Mouse (Mus musculus) stomach, embryonic 15.5 days (tissue): ENCODE data around the gene Itpk1. TPM values are rescaled to one million over a fixed set of nuclear protein-coding genes. Genes with fewer than 3 reads are reported as not detected.

ENCODE experiments used
- ATAC-seq: fragments of 200-750 bp; cut with Nextera tagmentation; 2 replicates; pipeline ENCODE4 v1.8.0; 2017; ENCODE audit warnings: low read depth, moderate number of reproducible peaks, moderate TSS enrichment; ENCODE audit not compliant: insufficient read depth, low FRiP score
- H3K27ac ChIP-seq: fragments of 300-500 bp; sonication (generic); 2 replicates; pipeline ENCODE4 v1.5.1; 2015; ENCODE audit warnings: mild to moderate bottlenecking, inconsistent platforms
- H3K27me3 ChIP-seq: fragments of 300-500 bp; sonication (generic); replicated peaks from 2 replicates; pipeline ENCODE4 v1.6.1; 2015; ENCODE audit warnings: inconsistent platforms
- H3K36me3 ChIP-seq: fragments of 300-500 bp; sonication (generic); 2 replicates; pipeline ENCODE4 v1.6.1; 2015; ENCODE audit warnings: inconsistent platforms
- H3K4me1 ChIP-seq: fragments of 300-500 bp; sonication (generic); 2 replicates; pipeline ENCODE4 v1.6.1; 2015; ENCODE audit warnings: inconsistent platforms
- H3K4me2 ChIP-seq: fragments of 300-500 bp; sonication (generic); 2 replicates; pipeline ENCODE4 v1.6.1; 2015; ENCODE audit warnings: mild to moderate bottlenecking, inconsistent platforms
- H3K4me3 ChIP-seq: fragments of 300-500 bp; sonication (generic); replicated peaks from 2 replicates; pipeline ENCODE4 v1.5.1; 2015; ENCODE audit warnings: inconsistent platforms
- H3K9ac ChIP-seq: fragments of 300-500 bp; sonication (generic); 2 replicates; pipeline ENCODE4 v1.6.1; 2015; ENCODE audit warnings: inconsistent platforms
- H3K9me3 ChIP-seq: fragments of 300-500 bp; sonication (generic); 2 replicates; pipeline ENCODE4 v1.6.1; 2016; ENCODE audit warnings: inconsistent platforms
- WGBS: fragments of 180-500 bp; shearing (Covaris S2); methylation state at CpG from one replicate; pipeline ENCODE4 v1.1.7; 2015; 5-methylcytosine and 5-hydroxymethylcytosine counted together
- polyA plus RNA-seq: library from polyadenylated mRNA; unstranded; fragments of >200 nt; fragmentation: Nextera tagmentation; extraction: Ambion mirVana; gene quantifications from 2 replicates; pipeline ENCODE4 v1.2.1, GENCODE M21; 2015

Itpk1 gene
- polyA plus RNA-seq, 1 experiment from 2014 or later: 20.1 TPM

- 72% methylated on average over 5 of the region's 5 CpGs for WGBS
- H3K4me3 ChIP-seq: no peak overlapping the region
- peaks cover 25% of the 10 kb centered on the region for H3K4me1 ChIP-seq
- H3K9me3 ChIP-seq: no peaks in the 10 kb centered on the region
- H3K27me3 ChIP-seq: no peaks in the 10 kb centered on the region
- no peak for ATAC-seq
- H3K9ac ChIP-seq: no peak overlapping the region
- no peak overlapping the region for H3K4me2 ChIP-seq
- H3K36me3 ChIP-seq: 0 out of 2 replicates have a peak, but pooled peaks cover 3% of the 10 kb centered on the region
- H3K27ac ChIP-seq: no peak overlapping the region
Observed at GRCm38 (mm10) chr12:102683979-102684378, 20.8 kb downstream of the Itpk1 start.

GRCm38 (mm10) chr12:102683438-102683837 lies 21.3 kb downstream of the Itpk1 start:
- no peak for ATAC-seq
- peaks cover 25% of the 10 kb centered on the region for H3K4me1 ChIP-seq
- no peak overlapping the region for H3K27ac ChIP-seq
- no peak overlapping the region for H3K4me3 ChIP-seq
- H3K27me3 ChIP-seq: no peaks in the 10 kb centered on the region
- 0 out of 2 replicates have a peak, but pooled peaks cover 3% of the 10 kb centered on the region for H3K36me3 ChIP-seq
- 82% methylated on average over 6 of the region's 6 CpGs for WGBS
- no peak overlapping the region for H3K9ac ChIP-seq
- H3K9me3 ChIP-seq: no peaks in the 10 kb centered on the region
- H3K4me2 ChIP-seq: no peak overlapping the region

- no peak for ATAC-seq
- Histone ChIP-seq H3K9ac (no peak overlapping the region), H3K4me1 (peaks cover 25% of the 10 kb centered on the region), H3K36me3 (no peaks in the 10 kb centered on the region), H3K4me3 (no peak overlapping the region), H3K27me3 (no peaks in the 10 kb centered on the region), H3K4me2 (no peak overlapping the region), H3K27ac (no peak overlapping the region), H3K9me3 (no peaks in the 10 kb centered on the region)
- WGBS: 74% methylated on average over 7 of the region's 7 CpGs
Observed at GRCm38 (mm10) chr12:102682722-102683299, 21.9 kb downstream of the Itpk1 start.

GRCm38 (mm10) chr12:102682085-102682484 lies 22.6 kb downstream of the Itpk1 start:
- Histone ChIP-seq H3K4me2 (no peak overlapping the region), H3K27me3 (no peaks in the 10 kb centered on the region), H3K9me3 (no peaks in the 10 kb centered on the region), H3K9ac (no peak overlapping the region), H3K36me3 (no peaks in the 10 kb centered on the region), H3K4me1 (peaks cover 25% of the 10 kb centered on the region), H3K27ac (no peak overlapping the region), H3K4me3 (no peak overlapping the region)
- ATAC-seq: no peak
- WGBS: 69% methylated on average over 5 of the region's 5 CpGs

DNA sequence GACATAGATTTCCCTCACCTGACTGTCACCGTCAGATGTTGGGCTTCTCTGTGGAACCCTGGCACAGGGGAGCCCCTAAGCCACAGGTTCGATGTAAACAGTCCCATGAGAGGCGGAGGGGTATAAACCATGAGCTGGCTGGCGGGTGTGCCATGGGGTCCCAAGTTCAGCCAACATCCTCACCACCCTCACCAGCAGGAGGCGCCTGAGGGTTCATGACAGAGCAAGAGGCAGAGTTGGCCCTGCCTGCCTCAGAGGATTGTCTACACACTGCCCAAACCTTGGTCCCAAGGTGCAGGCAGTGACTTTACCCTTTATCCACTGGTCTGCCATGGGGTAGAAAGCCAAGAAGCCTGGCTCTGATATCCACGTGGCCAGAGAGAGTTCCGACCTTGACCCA lies 23.1 kb downstream of the Itpk1 start:
- Histone ChIP-seq H3K27me3 (no peaks in the 10 kb centered on the region), H3K4me1 (peaks cover 25% of the 10 kb centered on the region), H3K27ac (no peak overlapping the region), H3K9ac (no peak overlapping the region), H3K4me2 (no peak overlapping the region), H3K4me3 (no peak overlapping the region), H3K9me3 (no peaks in the 10 kb centered on the region), H3K36me3 (no peaks in the 10 kb centered on the region)
- ATAC-seq: no peak
- 76% methylated on average over 7 of the region's 7 CpGs for WGBS

DNA sequence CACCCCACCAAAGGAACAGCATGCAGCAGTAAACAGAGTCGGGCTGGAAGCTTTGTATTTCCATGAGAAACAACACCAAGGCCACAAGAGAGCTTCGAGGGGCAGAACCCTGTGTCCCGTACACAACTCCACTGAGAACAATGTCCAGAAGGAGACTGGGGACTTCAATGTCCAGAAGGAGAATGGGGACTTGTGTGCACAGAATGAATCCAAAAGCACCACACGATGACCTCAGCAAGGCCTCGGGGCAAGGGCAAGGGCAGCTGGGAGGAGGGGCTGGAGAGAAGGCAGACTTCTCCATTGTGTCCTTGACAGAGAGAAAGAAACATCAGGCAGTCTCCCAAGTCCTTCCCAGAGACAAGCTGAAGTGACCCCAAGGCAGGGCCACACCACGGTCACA lies 25.9 kb downstream of the Itpk1 start:
- H3K9ac ChIP-seq: no peak overlapping the region
- no peak overlapping the region for H3K4me3 ChIP-seq
- ATAC-seq: no peak
- peaks cover 11% of the 10 kb centered on the region for H3K4me1 ChIP-seq
- no peaks in the 10 kb centered on the region for H3K27me3 ChIP-seq
- WGBS: 63% methylated on average over 6 of the region's 6 CpGs
- H3K4me2 ChIP-seq: no peak overlapping the region
- no peaks in the 10 kb centered on the region for H3K9me3 ChIP-seq
- no peak overlapping the region for H3K27ac ChIP-seq
- no peaks in the 10 kb centered on the region for H3K36me3 ChIP-seq

GRCm38 (mm10) chr12:102677089-102677488 lies 27.6 kb downstream of the Itpk1 start:
- ATAC-seq: no peak
- Histone ChIP-seq H3K4me3 (no peak overlapping the region), H3K9ac (no peak overlapping the region), H3K9me3 (no peaks in the 10 kb centered on the region), H3K27ac (no peak overlapping the region), H3K27me3 (no peaks in the 10 kb centered on the region), H3K4me1 (peaks cover 18% of the 10 kb centered on the region), H3K4me2 (no peak overlapping the region), H3K36me3 (no peaks in the 10 kb centered on the region)
- 82% methylated on average over 3 of the region's 3 CpGs for WGBS

- H3K4me1 ChIP-seq: peaks cover 14% of the 10 kb centered on the region
- no peaks in the 10 kb centered on the region for H3K36me3 ChIP-seq
- 72% methylated on average over 10 of the region's 10 CpGs for WGBS
- H3K27me3 ChIP-seq: no peaks in the 10 kb centered on the region
- H3K4me3 ChIP-seq: no peak overlapping the region
- no peak for ATAC-seq
- H3K4me2 ChIP-seq: no peak overlapping the region
- no peak overlapping the region for H3K9ac ChIP-seq
- H3K27ac ChIP-seq: no peak overlapping the region
- no peaks in the 10 kb centered on the region for H3K9me3 ChIP-seq
Observed at GRCm38 (mm10) chr12:102674556-102674955, 30.2 kb downstream of the Itpk1 start.

- Histone ChIP-seq H3K27me3 (no peaks in the 10 kb centered on the region), H3K36me3 (no peaks in the 10 kb centered on the region), H3K9me3 (no peaks in the 10 kb centered on the region), H3K4me1 (peaks cover 14% of the 10 kb centered on the region), H3K27ac (no peak overlapping the region), H3K4me3 (no peak overlapping the region), H3K9ac (no peak overlapping the region), H3K4me2 (no peak overlapping the region)
- 85% methylated on average over 13 of the region's 13 CpGs for WGBS
- ATAC-seq: no peak
Observed at GRCm38 (mm10) chr12:102674123-102674522, 30.6 kb downstream of the Itpk1 start.

DNA sequence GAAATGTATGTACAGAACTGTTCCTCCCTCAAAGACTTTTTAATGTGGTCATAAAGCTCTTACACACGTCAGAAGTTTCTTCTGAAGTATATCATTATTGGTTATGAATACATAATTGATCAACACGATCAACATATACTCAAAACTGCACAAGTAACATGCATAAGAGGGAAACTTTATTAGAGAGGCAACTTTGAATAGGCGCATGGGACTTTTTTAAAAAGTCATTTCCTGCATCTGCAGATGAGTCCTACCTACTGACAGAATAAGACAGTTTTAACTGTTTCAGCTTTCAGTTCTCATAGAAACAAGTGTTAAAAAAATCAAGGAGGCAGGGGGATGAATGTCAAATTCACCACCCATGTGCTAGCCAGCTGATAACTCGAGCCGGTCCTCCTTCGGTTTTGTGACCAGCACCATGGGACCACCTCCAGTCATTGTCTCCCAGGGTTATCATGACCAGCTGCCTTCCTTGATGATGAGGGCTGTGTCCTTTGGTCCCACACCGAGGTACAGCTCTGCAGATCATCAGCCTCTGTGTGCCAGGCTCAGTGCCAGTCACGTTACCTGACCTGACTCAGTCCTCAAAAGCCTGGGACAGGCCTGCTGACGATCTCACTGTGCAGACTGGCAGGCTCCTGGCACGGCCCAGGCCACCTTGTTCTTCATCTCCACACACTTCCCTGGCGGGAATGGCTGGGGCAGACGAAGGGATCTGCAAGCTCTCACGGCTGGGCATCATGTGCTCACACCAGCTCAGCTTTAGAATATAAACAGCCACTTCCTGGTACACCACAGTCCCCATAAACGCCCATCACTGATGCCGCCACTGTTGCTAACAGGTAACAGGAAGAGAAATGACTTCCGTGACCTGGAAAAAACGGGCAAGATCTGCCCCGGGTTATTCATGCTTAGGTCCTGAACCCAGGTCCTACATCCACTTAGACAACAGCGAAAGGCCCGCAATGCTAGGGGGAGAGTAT lies 31.6 kb downstream of the Itpk1 start:
- H3K4me3 ChIP-seq: no peak overlapping the region
- WGBS: 70% methylated on average over 20 of the region's 20 CpGs
- no peak overlapping the region for H3K4me2 ChIP-seq
- H3K36me3 ChIP-seq: no peaks in the 10 kb centered on the region
- no peak overlapping the region for H3K9ac ChIP-seq
- no peaks in the 10 kb centered on the region for H3K9me3 ChIP-seq
- ATAC-seq: no peak
- H3K27me3 ChIP-seq: no peaks in the 10 kb centered on the region
- peaks cover 14% of the 10 kb centered on the region for H3K4me1 ChIP-seq
- no peak overlapping the region for H3K27ac ChIP-seq

- Histone ChIP-seq H3K4me2 (no peak overlapping the region), H3K9ac (no peak overlapping the region), H3K4me1 (peaks cover 14% of the 10 kb centered on the region), H3K9me3 (no peaks in the 10 kb centered on the region), H3K27me3 (no peaks in the 10 kb centered on the region), H3K27ac (no peak overlapping the region), H3K4me3 (no peak overlapping the region), H3K36me3 (no peaks in the 10 kb centered on the region)
- 16% methylated on average over 8 of the region's 8 CpGs for WGBS
- no peak for ATAC-seq
Observed at GRCm38 (mm10) chr12:102672176-102672575, 32.6 kb downstream of the Itpk1 start.

DNA sequence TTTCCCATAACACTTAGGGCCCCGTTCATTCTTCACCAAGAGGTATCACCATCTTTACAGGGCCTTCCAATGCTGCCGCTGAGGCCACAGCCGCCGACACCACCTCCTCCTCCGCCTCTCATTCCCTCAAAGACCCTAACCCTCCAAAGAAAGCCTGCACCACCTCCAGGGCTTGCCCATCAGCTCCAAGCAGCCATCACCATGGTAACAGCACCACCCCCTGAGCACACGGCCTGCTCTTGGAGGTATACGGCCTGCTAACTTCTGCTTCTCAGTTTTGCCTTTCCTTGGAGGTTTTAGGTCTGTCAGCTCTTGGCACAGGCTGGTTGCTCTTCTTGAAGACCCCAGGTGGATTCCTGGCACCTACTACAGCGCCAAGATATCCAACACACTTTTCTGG lies 33.9 kb downstream of the Itpk1 start:
- Histone ChIP-seq H3K27me3 (no peaks in the 10 kb centered on the region), H3K4me1 (peaks cover 14% of the 10 kb centered on the region), H3K9ac (no peak overlapping the region), H3K9me3 (no peaks in the 10 kb centered on the region), H3K36me3 (no peaks in the 10 kb centered on the region), H3K4me3 (no peak overlapping the region), H3K27ac (no peak overlapping the region), H3K4me2 (no peak overlapping the region)
- WGBS: 80% methylated on average over 8 of the region's 8 CpGs
- no peak for ATAC-seq
